Mouse (Mus musculus): Measurements from ENCODE around the gene Gm42791.

Gm42791 gene

DNA sequence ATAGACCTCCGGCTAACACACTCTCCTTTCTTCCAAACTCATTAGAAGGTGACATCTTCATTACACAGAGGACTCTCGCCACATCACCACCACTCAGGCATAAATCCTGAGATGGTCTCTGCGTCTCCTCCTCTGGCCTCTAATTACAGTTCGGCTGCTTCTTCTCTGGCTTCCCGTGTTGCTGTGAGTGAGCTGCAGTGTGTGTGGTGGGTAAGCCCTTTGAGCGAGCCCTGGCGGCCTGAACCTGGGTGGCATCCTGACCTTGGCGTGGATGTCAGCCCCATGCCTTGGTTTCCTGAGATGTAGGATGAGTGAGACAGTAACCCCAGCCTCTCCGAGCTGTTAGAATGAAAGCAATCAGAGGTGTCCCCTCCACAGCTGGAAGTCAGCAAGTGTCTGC lies 46.4 kb downstream of the Gm42791 start:
- no peak for DNase-seq

- no peak for DNase-seq
Observed at GRCm38 (mm10) chr5:148947412-148947811, 47.5 kb downstream of the Gm42791 start.

GRCm38 (mm10) chr5:148946787-148947186 lies 48.2 kb downstream of the Gm42791 start:
- DNase-seq = no peak

GRCm38 (mm10) chr5:148945735-148946134 lies 49.2 kb downstream of the Gm42791 start:
- no peak for DNase-seq

GRCm38 (mm10) chr5:148944024-148944423 lies 50.9 kb downstream of the Gm42791 start:
- DNase-seq = no peak

GRCm38 (mm10) chr5:148943444-148943843 lies 51.5 kb downstream of the Gm42791 start:
- DNase-seq = no peak

DNA sequence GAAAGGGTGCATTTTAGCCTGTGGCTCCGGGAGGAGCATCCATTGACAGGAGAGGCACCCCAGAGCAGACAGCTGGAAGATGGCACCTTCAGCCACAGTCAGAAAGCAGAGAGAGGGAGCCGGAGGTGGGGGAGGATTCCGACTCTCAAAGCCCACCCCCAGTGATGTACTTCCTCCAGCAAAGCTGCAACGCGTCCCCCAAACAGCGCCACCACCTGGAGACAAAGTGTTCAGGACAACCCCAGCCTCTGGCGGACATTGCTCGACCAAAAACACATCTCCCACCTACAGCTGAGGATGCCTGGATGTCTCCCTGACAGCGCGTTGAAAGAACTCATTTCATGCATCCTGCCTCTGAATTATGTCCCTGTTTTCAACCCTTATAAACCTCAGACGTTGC lies 52.0 kb downstream of the Gm42791 start:
- no peak for DNase-seq

- no peak for DNase-seq
Observed at GRCm38 (mm10) chr5:148942305-148942704, 52.6 kb downstream of the Gm42791 start.

DNA sequence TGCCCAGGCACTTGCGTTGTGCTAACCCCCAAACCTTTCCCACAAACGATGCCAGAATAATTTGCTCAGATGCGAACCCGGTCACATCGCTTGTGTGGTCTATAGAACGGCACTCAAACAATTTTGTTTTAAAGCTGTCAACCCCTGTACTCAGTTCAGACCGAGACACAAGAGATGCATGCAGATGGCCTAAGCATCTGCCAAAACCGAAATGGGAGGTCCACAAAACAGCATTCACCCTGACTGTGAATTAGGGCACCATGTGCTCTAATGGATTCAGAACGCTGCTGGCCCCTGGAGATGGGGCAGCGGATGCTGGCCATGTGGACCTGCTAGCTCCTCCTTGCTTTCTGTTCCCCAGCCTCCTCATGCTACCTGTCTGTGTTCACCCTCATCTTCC lies 53.1 kb downstream of the Gm42791 start:
- DNase-seq = no peak

DNA sequence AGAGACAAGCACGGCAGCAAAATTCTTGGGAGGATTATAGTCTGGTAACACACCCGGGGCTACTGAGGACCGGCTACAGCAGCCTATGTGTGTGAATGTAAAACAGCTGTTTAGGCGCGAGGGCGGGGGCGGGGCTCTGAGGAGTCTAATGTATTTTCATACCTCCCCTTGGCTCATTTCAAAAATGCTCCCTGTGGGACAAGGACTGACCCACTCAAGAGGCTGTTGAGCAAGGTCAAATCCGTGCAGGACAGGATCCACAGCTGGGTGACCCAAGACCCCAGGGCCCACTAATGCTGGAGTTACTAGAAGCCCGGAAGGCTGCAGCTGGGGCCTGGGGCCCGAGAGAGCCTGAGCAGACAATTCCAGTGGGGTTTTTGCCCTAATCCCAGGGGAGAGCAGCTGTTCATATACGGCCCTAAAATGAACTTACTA lies 55.0 kb downstream of the Gm42791 start:
- no peak for DNase-seq

DNA sequence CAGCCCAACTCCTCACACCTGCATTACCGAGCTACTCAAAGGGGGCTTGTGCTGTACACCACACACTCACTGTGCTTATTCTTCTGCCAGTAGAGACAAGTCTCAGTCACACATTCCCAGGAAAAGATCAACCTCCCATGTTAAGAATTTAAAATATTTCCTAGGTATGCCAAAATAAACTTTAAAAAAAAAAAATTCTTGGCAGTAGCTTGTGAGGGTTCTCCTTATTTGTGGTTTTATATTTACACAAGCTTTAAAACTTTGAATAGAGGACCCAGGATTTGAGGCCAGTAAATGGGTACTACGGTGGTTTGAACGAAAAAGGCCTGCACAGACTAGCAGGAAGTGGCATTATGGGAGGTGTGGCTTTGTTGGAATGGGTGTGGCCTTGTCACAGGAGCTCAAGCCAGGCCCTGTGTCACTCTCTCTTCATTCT lies 58.4 kb downstream of the Gm42791 start:
- DNase-seq = no peak

GRCm38 (mm10) chr5:148935871-148936270 lies 59.1 kb downstream of the Gm42791 start:
- no peak for DNase-seq

DNA sequence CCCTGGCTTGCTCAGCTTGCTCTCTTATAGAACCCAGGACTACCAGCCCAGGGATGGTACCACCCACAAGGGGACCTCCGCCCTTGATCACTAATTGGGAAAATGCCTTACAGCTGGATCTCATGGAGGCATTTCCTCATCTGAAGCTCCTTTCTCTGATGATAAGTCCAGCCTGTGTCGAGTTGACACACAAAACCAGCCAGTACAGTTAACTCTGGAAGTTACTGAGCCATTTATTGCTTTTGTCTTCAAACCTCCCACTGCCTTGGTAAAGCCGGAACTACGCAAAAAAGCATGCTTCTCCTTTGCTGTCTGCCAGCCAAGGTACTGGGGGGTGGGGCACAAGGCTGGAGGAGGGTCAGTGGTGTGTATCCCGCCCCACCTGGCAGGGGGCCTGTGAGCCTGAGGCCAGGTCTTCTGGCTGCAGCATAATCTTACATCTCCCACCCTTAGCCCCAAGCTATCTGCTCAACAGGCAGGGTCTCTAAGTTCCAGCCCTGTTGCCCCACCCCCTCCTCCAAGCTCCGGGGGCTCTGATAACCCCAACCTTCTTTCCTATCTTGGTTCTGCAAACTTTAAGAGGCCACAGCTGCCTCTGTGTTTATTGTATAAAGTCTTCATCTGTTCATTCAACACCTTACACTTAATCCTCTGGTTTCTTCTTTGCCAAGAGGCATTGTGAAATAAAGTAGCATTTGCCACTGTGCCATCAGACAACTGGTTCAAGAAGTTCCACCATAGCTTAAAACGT lies 59.7 kb downstream of the Gm42791 start:
- no peak for DNase-seq

- no peak for DNase-seq
Observed at GRCm38 (mm10) chr5:148934457-148934856, 60.5 kb downstream of the Gm42791 start.

- DNase-seq = no peak
Observed at GRCm38 (mm10) chr5:148933767-148934166, 61.2 kb downstream of the Gm42791 start.

GRCm38 (mm10) chr5:148931301-148931700 lies 63.6 kb downstream of the Gm42791 start:
- DNase-seq = no peak

DNA sequence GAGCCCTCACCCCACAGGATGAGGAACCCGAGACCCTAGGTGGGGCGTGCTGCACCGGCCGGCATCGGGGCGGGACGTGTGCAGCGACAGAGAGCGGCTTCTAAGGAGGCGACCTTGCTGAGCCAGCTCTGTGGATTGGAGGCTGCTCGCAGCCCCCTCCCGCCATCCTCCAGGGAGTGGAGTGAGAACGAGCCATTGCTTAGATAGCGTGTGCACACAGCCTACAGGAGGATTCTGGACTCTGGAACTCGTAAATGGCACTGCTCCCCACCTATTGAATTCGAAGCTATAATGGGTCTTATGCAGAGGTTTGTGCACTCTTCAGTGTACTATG lies 65.9 kb downstream of the Gm42791 start, which contains the start of gene Katnal1:
Katnal1 (minus strand) TSS at position 205 of the 334 bp plus-strand sequence.
- no peak for DNase-seq

- peak; percentile 99 for DNase-seq
Observed at GRCm38 (mm10) chr5:148928382-148929115, 66.4 kb downstream of the Gm42791 start.

DNA sequence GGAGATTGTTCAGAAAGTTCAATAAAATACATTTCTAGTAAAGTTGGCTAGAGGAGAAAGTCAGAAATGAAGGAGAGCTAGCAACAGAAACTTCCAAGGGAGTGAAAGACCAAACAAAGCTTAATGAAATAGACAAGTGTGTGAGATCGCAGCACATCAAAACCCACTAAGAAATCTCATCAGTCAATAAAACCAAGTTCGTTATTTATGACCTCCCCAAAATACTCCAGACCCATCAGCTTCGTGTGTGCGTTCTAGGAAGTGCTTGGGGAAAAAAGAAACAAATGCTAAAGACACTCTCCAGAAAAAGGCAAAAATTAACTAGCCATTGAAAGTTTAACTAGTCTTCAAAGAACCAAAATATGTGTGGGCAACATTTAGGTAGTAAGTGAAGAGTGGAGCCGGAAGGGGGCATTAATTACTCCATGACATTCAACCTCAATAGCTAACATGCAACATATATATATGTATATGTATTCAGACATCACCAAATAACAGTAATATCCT lies 67.2 kb downstream of the Gm42791 start:
- DNase-seq = no peak

DNA sequence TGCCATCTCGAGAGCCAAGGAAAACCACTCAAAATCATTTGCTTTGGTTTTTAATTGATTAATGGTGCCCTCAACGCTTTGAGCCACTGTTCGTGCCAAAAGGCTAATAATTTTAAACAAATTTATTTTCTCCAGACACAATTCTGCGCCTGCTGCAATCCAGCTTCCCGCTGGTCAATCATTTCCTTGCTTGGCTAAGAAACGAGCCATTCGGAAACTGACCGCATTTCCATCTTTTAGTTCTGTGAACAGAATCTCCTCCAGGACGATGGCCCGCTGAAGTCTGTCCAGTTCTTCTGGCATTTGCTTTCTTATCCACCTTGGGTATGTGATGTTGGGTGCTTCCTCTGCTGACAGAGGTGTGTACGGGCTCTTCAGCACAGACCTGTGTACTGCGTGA lies 70.4 kb downstream of the Gm42791 start:
- DNase-seq = no peak

GRCm38 (mm10) chr5:148924051-148924450 lies 70.9 kb downstream of the Gm42791 start:
- no peak for DNase-seq

GRCm38 (mm10) chr5:148923408-148923807 lies 71.5 kb downstream of the Gm42791 start:
- no peak for DNase-seq

- DNase-seq = no peak
Observed at GRCm38 (mm10) chr5:148922773-148923172, 72.2 kb downstream of the Gm42791 start.

DNA sequence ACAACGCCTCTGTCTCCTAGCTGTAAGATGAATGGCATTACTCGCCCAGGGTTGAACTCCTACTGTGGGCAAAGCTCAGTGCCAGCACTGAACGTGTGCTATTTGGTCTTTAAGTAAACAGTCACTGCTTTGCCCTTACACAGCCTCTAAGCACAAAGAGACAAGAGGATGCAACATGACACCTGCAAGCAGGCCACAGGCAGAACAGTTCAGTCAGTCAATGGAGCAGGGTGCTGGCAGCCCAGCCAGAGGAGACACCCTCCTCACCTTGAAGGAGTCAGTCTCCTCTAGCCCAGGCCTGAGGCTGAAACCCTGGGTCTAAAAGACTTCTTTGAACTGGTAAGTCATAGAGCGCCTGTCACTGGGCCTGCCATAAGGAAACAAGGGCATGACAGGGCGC lies 76.9 kb downstream of the Gm42791 start:
- no peak for DNase-seq

Measured in heart, adult 11 months (tissue).